Mouse (Mus musculus) frontal cortex, postnatal 14 days (tissue): ENCODE results near the gene Hexim1.

Experiments
- DNase-seq, 2 experiments: peaks; one replicate each; pipeline ENCODE4 v3.0.0; 2022; ENCODE audit warnings: low spot score in 2 of 2

Hexim1 gene

DNA sequence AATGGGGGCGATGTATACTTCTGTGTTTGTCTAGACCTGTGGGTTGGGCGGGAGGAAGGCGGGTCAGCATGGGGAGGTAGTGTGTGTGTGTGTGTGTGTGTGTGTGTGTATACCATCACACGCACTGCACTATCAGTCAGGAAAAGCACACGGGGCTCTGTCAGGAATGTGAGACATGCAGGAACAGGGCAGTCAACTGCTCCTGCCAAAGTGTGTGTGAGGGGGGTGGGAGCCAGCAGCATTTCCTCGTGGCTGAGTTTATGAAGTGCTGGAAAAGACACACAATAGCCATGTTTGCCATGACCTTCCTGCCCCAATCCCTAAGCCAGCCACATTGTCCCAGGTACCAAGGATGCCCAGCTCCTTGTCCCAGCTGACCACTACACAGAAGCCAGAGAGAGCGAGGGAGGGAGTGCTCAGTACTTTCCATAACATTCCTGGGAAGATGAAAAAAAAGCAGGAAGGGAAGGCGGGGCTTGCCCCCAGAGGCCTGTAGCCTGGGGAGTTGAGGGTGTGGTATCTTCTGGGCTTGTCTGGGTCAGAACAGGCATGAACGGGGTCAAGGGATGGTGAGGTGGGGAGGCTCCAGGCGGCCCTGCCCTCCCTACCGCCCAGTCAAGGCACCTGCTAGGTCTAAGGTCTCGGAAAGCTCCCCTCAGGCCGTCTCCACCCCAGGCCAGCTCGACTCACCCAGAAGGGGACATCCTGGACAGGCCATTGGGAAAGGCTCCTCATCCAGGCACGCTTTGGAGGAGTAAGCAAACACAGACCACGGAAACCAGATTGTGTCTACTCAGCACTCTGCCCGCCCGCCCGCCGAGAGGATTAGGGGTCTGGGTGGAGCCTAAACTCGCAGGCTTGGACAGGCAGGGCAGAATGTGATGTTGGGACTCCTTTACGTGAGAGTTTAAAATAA lies 18.8 kb upstream of the Hexim1 start:
- DNase-seq = no peak

DNA sequence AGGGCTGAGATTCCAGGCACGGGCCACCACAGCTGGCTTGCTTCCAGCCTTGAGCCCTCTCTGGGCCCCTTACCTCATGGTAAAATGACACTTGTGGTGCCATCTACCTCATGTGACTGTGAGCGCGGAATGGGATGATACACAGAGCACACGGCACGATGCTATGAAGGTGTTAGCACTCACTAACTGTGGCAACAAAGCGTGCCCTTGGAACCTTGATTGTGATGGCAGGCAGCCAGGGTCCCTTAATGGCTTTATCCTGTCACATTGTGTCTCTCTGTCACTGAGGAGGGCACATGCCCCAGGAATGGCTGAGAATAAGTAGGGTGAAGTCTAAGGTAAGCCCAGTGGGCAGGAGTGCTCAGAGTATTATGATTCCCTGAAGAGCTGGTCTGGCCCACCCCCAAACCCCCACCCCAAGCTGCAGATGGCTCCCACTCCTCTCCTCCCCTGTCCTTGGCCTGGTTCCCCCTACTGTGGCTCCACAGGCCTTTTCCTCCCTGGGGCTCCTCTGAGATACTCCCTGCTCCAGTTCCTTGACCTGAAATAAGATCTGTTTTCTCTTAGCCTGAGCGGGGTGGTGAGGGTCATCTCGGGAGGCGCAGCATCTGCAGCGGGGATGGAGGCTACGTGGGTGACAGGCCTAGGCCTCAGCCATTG lies 17.4 kb upstream of the Hexim1 start:
- no peak for DNase-seq

DNA sequence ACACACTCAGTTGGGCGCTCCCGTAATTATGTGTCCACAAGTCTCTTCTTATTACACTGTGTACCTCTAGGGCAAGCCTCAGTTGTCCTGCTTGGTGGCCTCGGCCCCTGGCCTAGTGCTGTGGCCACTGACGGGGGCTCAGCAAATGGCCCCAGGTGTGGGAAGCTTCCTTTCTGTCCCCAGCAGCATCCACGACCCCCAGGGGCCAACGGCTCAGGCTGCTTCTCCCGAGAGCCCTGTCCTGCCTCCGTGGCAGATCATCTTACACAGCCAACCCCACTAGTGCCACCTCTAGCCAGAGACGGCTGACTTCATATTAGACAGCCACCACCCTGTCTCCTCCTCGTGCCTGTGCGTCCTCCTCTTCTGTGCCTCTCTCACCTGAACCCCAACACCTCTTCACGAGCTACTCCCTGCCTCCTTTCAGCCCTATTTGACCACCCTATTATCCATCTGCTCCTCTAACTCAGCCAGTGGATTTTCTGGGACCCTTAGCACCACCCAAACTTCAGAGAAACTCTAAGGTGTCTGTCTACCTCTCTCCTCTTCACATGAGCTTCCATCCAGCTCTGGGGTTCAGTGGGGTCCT lies 16.6 kb upstream of the Hexim1 start:
- DNase-seq = no peak

- DNase-seq = no peak
These were observed 15.7 kb upstream of the Hexim1 start for GRCm38 (mm10) chr11:103100361-103100760.

GRCm38 (mm10) chr11:103101481-103101865 lies 14.6 kb upstream of the Hexim1 start, which contains the start of the genes Plcd3 and Acbd4:
Plcd3 (minus strand) TSS chr11:103101658.
Acbd4 (plus strand) TSS chr11:103101682.
- peak in 1 of 2 experiments; percentile 49 for DNase-seq

DNA sequence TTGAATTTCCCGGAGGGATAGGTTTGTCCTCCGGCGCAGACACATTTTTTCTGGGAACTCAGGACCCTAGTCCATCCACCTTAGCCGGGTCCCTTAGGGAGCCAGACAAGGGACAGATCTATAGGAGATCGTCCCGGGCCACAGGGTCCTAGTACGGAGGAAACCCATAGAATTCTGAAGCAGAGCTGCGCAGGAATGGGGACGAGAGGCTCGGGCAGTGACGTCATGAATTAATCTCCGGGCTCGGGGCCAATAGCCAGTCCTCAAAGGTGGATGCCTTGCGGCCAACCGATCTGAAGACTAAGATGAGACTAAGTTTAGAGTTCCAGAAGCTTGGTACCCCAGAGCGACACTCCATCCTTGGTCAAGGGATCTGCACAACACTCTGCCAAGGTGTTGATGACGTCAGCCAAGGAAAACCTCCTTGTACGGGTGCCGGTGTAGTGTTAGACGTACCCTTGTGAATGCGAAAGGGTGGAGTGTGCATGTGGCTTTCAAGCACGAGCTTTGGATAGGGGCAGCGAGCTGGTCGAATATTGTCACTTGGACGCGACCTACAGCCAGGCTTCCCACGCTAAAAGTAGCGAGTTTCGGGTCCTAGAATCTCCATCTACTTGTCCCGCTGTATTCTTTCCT lies 14.0 kb upstream of the Hexim1 start:
- DNase-seq = peak; percentile 63

DNA sequence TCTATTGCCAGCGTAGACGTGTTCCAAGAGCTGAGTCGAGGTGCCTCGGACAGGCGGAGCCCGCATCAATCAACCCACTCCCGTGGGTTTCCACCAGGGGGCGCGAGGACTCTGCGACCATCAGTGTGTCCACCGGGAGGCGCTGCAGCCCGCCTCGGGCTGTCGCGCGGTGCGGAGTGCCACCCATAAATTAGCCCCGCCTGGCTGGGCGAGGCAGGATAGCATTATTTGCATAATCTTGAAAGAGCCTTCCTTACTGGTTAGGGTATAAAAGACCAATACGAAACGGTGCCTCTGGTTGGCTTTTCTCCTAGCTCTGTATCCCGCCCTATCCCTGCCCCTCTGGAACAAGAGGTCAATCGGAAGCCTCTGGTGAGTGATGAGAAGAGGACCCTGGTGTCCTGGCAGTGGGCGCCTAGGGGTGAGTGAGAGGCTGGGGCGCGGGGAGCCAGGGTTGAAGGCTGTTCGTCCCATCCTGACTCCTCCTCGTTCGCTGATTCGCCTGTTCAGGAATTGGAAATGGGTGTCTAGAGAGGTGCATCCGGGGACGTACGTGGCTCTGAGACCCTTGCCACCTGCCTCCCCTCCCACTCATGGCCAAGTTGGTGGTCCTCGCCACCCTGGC lies 13.2 kb upstream of the Hexim1 start:
- peak; percentile 90 to 97 for DNase-seq

- DNase-seq = peak in 1 of 2 experiments; percentile 4
These were observed 12.4 kb upstream of the Hexim1 start for GRCm38 (mm10) chr11:103103621-103104020.

- DNase-seq = peak in 1 of 2 experiments; percentile 2
These were observed 11.6 kb upstream of the Hexim1 start for GRCm38 (mm10) chr11:103104469-103104868.

- DNase-seq = peak in 1 of 2 experiments; percentile 3
These were observed 10.8 kb upstream of the Hexim1 start for GRCm38 (mm10) chr11:103105180-103105725.

GRCm38 (mm10) chr11:103105810-103106209 lies 10.2 kb upstream of the Hexim1 start:
- no peak for DNase-seq

GRCm38 (mm10) chr11:103106386-103106785 lies 9.6 kb upstream of the Hexim1 start:
- peak in 1 of 2 experiments; percentile 2 for DNase-seq

DNA sequence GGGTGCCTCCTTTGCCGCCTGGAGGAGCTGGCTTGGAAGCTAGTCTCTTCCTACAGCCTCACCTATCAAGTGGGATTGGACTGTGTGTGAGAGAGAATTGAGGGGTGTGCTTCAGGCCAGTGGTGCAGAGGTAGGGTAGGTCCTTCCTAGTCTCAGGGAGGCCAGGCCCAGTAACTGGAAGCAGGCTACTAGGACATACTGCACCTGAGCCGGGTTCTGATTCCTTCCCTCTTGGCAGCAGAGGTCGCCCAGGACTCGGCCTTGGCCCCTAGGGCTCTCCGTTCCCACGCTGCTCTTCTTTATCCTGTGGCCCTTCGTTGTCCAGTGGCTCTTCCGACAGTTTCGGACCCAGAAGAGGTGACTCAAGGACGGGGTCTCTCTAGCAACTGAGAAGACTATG lies 4.7 kb upstream of the Hexim1 start:
- no peak for DNase-seq

- DNase-seq = no peak
These were observed 4.0 kb upstream of the Hexim1 start for GRCm38 (mm10) chr11:103111881-103112551.

DNA sequence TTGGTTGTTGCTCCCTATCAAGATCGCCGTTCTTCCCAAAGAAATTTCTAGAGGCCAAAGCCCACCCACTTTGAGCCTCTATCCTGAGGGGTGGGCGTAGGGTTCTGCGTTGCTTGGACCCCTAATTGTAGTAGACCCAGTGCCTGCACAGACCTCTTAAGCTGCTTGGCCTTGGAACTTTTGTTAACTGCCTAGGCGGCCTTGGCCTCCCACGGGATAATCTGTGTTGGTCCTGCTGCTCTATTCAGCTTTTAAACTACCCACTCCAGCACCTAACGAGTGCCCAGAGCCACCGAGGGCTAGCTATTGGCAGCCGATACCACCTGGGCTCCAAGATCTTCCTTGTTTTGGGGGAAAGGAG lies 3.5 kb upstream of the Hexim1 start:
- DNase-seq = no peak

- DNase-seq = no peak
These were observed 3.0 kb upstream of the Hexim1 start for GRCm38 (mm10) chr11:103113005-103113404.

GRCm38 (mm10) chr11:103113771-103114170 lies 2.3 kb upstream of the Hexim1 start:
- DNase-seq = no peak

- DNase-seq = no peak
These were observed 1.6 kb upstream of the Hexim1 start for GRCm38 (mm10) chr11:103114270-103114943.

GRCm38 (mm10) chr11:103115163-103116007 lies 646 bp upstream of the Hexim1 start:
- peak; percentile 71 to 77 for DNase-seq
